Mouse (Mus musculus) bone marrow macrophage, adult 2 months (primary cell): ENCODE data around the gene Gdf15.
A peak's percentile ranks its signal among the peaks of the same experiment; 100 is the strongest.

Experiments
- CTCF ChIP-seq: IDR thresholded peaks from 2 replicates; pipeline ENCODE4 v1.5.1; 2012; ENCODE audit warnings: low read depth, mild to moderate bottlenecking, low read length, moderate library complexity
- POLR2A ChIP-seq: IDR thresholded peaks from 2 replicates; pipeline ENCODE4 v1.6.1; 2012; ENCODE audit warnings: mild to moderate bottlenecking, low read depth, low read length, borderline replicate concordance

DNA sequence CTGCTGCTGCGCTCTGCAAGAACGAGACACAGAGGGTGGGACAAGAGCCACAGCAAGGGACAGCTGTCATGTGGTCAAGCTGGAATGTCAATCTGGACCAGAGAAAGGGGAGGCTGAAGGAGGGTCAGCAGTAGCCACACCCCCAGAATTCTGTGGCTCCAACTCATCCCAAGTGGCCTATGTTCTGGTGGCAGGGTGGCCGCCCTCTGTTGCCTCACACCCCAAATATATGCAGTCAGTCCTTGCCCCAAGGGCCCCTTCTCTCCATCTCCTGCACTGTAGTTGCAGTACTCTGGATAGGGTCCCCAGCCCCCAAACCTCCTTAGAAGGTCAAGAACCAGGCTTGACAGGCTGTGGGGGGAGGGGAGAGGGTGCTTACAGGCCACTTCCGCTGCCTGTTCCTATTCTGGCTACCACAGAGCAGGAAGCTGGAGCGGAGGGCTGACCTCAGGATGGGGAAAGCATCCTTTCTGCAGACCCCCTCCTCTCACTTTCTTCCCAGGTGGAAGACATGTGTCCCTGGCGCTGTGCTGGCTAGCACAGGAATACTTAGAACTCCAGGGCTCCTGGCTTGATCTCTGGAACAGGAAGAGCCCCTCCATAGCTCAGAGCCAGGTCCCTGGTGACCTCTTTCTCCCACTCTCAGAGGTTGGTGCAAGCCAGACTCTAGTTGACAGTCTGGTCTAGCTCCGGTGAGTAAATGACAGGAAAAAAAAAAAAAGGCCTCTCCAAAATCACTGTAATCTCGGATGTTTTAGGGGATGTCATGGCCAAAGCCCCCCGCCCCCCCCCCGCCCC is 31.6 kb downstream of the Gdf15 start:
- 0 out of 2 replicates have a peak, but pooled peaks have one; percentile 5 for TF ChIP-seq CTCF
- TF ChIP-seq POLR2A: no peak
